10 mouse cellular contexts compared by ENCODE assay signal in genomic region chr2:128203749-128204405, GRCm38 (mm10).
DNase-seq lines count a peak whose midpoint lies in the region; ATAC-seq lines count a peak whose summit lies in the region.
"Had no signal": no experiment of that assay in that cellular context is flagged by ENCODE, and none has a peak within 500 bp of the region (broad histone marks: within the 10 kb centered on the region; RNA-seq: fewer than 3 reads in every experiment).

No protein-coding gene starts in this region.

- intact Hi-C loops in heart, postnatal 36 days (cut with DNase I): no loop called here

- peak; percentile 14 for DNase-seq in embryonic facial prominence, embryonic 14.5 days (ENCODE audit: low spot score)
- no peak for DNase-seq in embryonic facial prominence, embryonic 10.5 days (ENCODE audit: low spot score)
- peak; percentile 39 for DNase-seq in CD4-positive helper T cell, adult 2 months (ENCODE audit: low read depth, low spot score)
- peak; percentile 69 for DNase-seq in induced T-regulatory cell, adult 2 months (ENCODE audit: low read depth)
- peak; percentile 85 for DNase-seq in splenic B cell, adult 2 months (ENCODE audit: low read depth, low spot score)
- no peak for DNase-seq in heart, postnatal 36 days
- DNase-seq in right cerebral cortex, adult 18-20 months: no peak
- DNase-seq: adrenal gland, adult 8-10 months; kidney, adult 9 months had no signal

- H3K4me2 ChIP-seq in embryonic facial prominence, embryonic 14.5 days (ENCODE audit: low read depth, low read length): no peak overlapping the region

- H3K27ac ChIP-seq in embryonic facial prominence, embryonic 14.5 days (replicated peaks; ENCODE audit: low read depth, low read length): no peak overlapping the region
- no peak overlapping the region for H3K27ac ChIP-seq in embryonic facial prominence, embryonic 10.5 days (replicated peaks)

- 77% methylated on average over 6 of the region's 6 CpGs for WGBS in embryonic facial prominence, embryonic 14.5 days
- WGBS in embryonic facial prominence, embryonic 10.5 days: 90% methylated on average over 6 of the region's 6 CpGs

- no peaks in the 10 kb centered on the region for H3K27me3 ChIP-seq in embryonic facial prominence, embryonic 14.5 days (replicated peaks; ENCODE audit: control insufficient read depth, insufficient read depth, low read length)
- H3K27me3 ChIP-seq in embryonic facial prominence, embryonic 10.5 days (replicated peaks; ENCODE audit: low read depth, poor library complexity, severe bottlenecking): no peaks in the 10 kb centered on the region
- H3K27me3 ChIP-seq in splenic B cell, adult 2 months (ENCODE audit: control insufficient read depth, insufficient read depth, low read length, poor library complexity, severe bottlenecking): no peaks in the 10 kb centered on the region

- no peak overlapping the region for H3K4me3 ChIP-seq in embryonic facial prominence, embryonic 14.5 days (ENCODE audit: low read depth, low read length)
- H3K4me3 ChIP-seq in embryonic facial prominence, embryonic 10.5 days: no peak overlapping the region

- H3K9me3 ChIP-seq in embryonic facial prominence, embryonic 14.5 days (ENCODE audit: control insufficient read depth, low read length): no peaks in the 10 kb centered on the region
- H3K9me3 ChIP-seq in embryonic facial prominence, embryonic 10.5 days: no peaks in the 10 kb centered on the region

- ATAC-seq in embryonic facial prominence, embryonic 14.5 days (ENCODE audit: low read depth): no peak
- no peak for ATAC-seq in cerebellum, adult (ENCODE audit: insufficient number of reproducible peaks, low FRiP score, low TSS enrichment)

- H3K9ac ChIP-seq in embryonic facial prominence, embryonic 14.5 days (ENCODE audit: low read depth, low read length): no peak overlapping the region

- no peaks in the 10 kb centered on the region for H3K36me3 ChIP-seq in embryonic facial prominence, embryonic 14.5 days (ENCODE audit: control insufficient read depth, insufficient read depth, low read length)
- no peaks in the 10 kb centered on the region for H3K36me3 ChIP-seq in embryonic facial prominence, embryonic 10.5 days (replicated peaks)
- H3K36me3 ChIP-seq in splenic B cell, adult 2 months (ENCODE audit: control insufficient read depth, insufficient read depth, low read length, poor library complexity, severe bottlenecking): no peaks in the 10 kb centered on the region

- H3K4me1 ChIP-seq in embryonic facial prominence, embryonic 14.5 days (ENCODE audit: control insufficient read depth, insufficient read depth, low read length): no peaks in the 10 kb centered on the region
- no peaks in the 10 kb centered on the region for H3K4me1 ChIP-seq in embryonic facial prominence, embryonic 10.5 days

Comparison
In these comparisons a context has a peak if more than half of its experiments do, and no peak if none do; other contexts are left out.
1. DNase-seq: peak in embryonic facial prominence, embryonic 14.5 days (single experiment), CD4-positive helper T cell, adult 2 months (single experiment), induced T-regulatory cell, adult 2 months (single experiment) and splenic B cell, adult 2 months (single experiment); none in embryonic facial prominence, embryonic 10.5 days (single experiment), heart, postnatal 36 days (0 of 2) and right cerebral cortex, adult 18-20 months (single experiment).